Mouse (Mus musculus) megakaryocyte-erythroid progenitor cell, adult 5 weeks (primary cell): ENCODE results near the gene Rars2. TPM values are rescaled to one million over a fixed set of nuclear protein-coding genes. Genes with fewer than 3 reads are reported as not detected.

Experiments used
- polyA plus RNA-seq: library from polyadenylated mRNA; stranded (reverse); fragments of >175 nt; gene quantifications from 2 replicates; pipeline ENCODE4 v1.2.3, GENCODE M21; 2012

Rars2 gene
- polyA plus RNA-seq: 2.7 and 6.2 TPM in 2 replicates

GRCm38 (mm10) chr4:34614630-34615094 lies at the start of gene Rars2, which contains the start of gene Orc3:
TSS of gene Rars2 (plus strand) at chr4:34614957.
TSS of gene Orc3 (minus strand) at chr4:34614944.

GRCm38 (mm10) chr4:34686874-34687567 lies 72.3 kb downstream of the Rars2 start, which contains the start of gene Slc35a1:
TSS of gene Slc35a1 (minus strand) at chr4:34687438.

Other genes starting within 250 kb of the Rars2 start
- 55.9 and 56.0 TPM in 2 replicates for gene Akirin2, start 64.0 kb upstream of the Rars2 start, polyA plus RNA-seq
- 4.7 TPM in 2 replicates for gene Orc3, start within 50 bp of the Rars2 start, polyA plus RNA-seq
- gene Slc35a1, start 72.5 kb downstream of the Rars2 start, polyA plus RNA-seq: 1.2 and 1.5 TPM in 2 replicates
- gene Cfap206, start 115.2 kb downstream of the Rars2 start, polyA plus RNA-seq: not detected in 2 replicates
- not detected in 2 replicates for gene Gm136, start 141.3 kb downstream of the Rars2 start, polyA plus RNA-seq
- gene Smim8, start 163.5 kb downstream of the Rars2 start, polyA plus RNA-seq: 7.5 and 8.0 TPM in 2 replicates